Mouse (Mus musculus): ENCODE measurements at regions not wholly inside any gene's neighbourhood (a gene's known extent, or its start where the extent isn't known, plus 50 kb on each side); places are given as distances from the start of the nearest gene placed in this dataset.

DNA sequence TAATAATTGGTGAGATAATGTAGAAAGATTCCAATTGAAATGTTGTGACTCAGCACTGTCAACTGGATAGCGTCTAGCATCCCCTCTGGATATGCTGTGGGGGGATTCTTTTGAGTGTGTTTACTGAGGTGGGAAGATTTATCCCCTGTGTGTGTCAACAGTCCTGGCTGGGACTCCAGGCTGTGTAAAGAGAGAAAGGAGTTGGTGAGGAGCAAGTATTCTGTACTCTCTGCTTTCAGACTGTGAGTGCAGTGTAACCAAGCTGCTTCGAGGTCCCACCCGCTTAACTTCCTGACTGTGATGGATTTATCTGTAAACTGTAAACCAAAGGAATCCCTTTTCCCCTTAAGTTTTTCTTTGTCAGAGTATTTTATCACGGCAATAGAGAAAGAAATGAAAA, 175.7 kb upstream of the Gimd1 start:
- TF ChIP-seq EP300 (optimal IDR thresholded peaks at IDR 0.05) = no peak
- TF ChIP-seq CTCF (IDR thresholded peaks at IDR 0.05; ENCODE audit: low read depth) = no peak

All from stomach, postnatal 0 days (tissue).